Mouse (Mus musculus) intestine, embryonic 15.5 days (tissue): Measurements from ENCODE around the gene Irf2bp1. TPM values are rescaled to one million over a fixed set of nuclear protein-coding genes. Genes with fewer than 3 reads are reported as not detected.

Source experiments
- ATAC-seq: fragments of 200-750 bp; cut with Nextera tagmentation; 2 replicates; pipeline ENCODE4 v1.8.0; 2017; ENCODE audit warnings: moderate TSS enrichment, moderate library complexity
- H3K27ac ChIP-seq: fragments of 300-500 bp; sonication (generic); 2 replicates; pipeline ENCODE4 v1.5.1; 2015; ENCODE audit warnings: mild to moderate bottlenecking, inconsistent platforms
- H3K27me3 ChIP-seq: fragments of 300-500 bp; sonication (generic); replicated peaks from 2 replicates; pipeline ENCODE4 v1.6.1; 2015; ENCODE audit warnings: inconsistent platforms
- H3K36me3 ChIP-seq: fragments of 300-500 bp; sonication (generic); 2 replicates; pipeline ENCODE4 v1.6.1; 2015; ENCODE audit warnings: inconsistent platforms
- H3K4me1 ChIP-seq: fragments of 300-500 bp; sonication (generic); replicated peaks from 2 replicates; pipeline ENCODE4 v1.6.1; 2015; ENCODE audit warnings: inconsistent platforms
- H3K4me2 ChIP-seq: fragments of 300-500 bp; sonication (generic); replicated peaks from 2 replicates; pipeline ENCODE4 v1.6.1; 2015; ENCODE audit warnings: mild to moderate bottlenecking, inconsistent platforms
- H3K4me3 ChIP-seq: fragments of 300-500 bp; sonication (generic); replicated peaks from 2 replicates; pipeline ENCODE4 v1.5.1; 2015; ENCODE audit warnings: inconsistent platforms
- H3K9ac ChIP-seq: fragments of 300-500 bp; sonication (generic); 2 replicates; pipeline ENCODE4 v1.6.1; 2015; ENCODE audit warnings: inconsistent platforms
- H3K9me3 ChIP-seq: fragments of 300-500 bp; sonication (generic); 2 replicates; pipeline ENCODE4 v1.6.1; 2016; ENCODE audit warnings: inconsistent platforms
- WGBS: fragments of 180-500 bp; shearing (Covaris S2); methylation state at CpG from one replicate; pipeline ENCODE4 v1.1.7; 2015; 5-methylcytosine and 5-hydroxymethylcytosine counted together
- polyA plus RNA-seq: library from polyadenylated mRNA; unstranded; fragments of >200 nt; fragmentation: Nextera tagmentation; extraction: Ambion mirVana; gene quantifications from 2 replicates; pipeline ENCODE4 v1.2.1, GENCODE M21; 2015

Irf2bp1 gene
- polyA plus RNA-seq, 1 experiment from 2014 or later, result 24.6 TPM

- H3K4me2 ChIP-seq, result no peak overlapping the region
- H3K4me1 ChIP-seq, result peaks cover 1% of the 10 kb centered on the region; the same call in 1 of the 2 replicates
- no peak overlapping the region for H3K4me3 ChIP-seq
- 64% methylated on average over 2 of the region's 2 CpGs for WGBS
- H3K9ac ChIP-seq, result no peak overlapping the region
- no peaks in the 10 kb centered on the region for H3K36me3 ChIP-seq
- ATAC-seq, result no peak
- H3K27ac ChIP-seq, result no peak overlapping the region
- H3K9me3 ChIP-seq, result no peaks in the 10 kb centered on the region
- H3K27me3 ChIP-seq, result peaks cover 7% of the 10 kb centered on the region; the same call in 1 of the 2 replicates
Observed at GRCm38 (mm10) chr7:18986503-18986902, 17.3 kb upstream of the Irf2bp1 start.

GRCm38 (mm10) chr7:18987100-18987499 is 16.7 kb upstream of the Irf2bp1 start, which contains the start of gene Nanos2:
TSS of gene Nanos2 (plus strand) at chr7:18987400.
- Histone ChIP-seq H3K27me3 (peaks cover 11% of the 10 kb centered on the region), H3K9me3 (no peaks in the 10 kb centered on the region), H3K4me1 (peaks cover 7% of the 10 kb centered on the region), H3K9ac (no peak within 1 kb of the TSS), H3K36me3 (no peaks in the 10 kb centered on the region), H3K4me2 (no peak within 1 kb of the TSS), H3K27ac (no peak within 1 kb of the TSS), H3K4me3 (no peak within 1 kb of the TSS)
- ATAC-seq, result no peak
- WGBS, result 49% methylated on average over 2 of the region's 2 CpGs

DNA sequence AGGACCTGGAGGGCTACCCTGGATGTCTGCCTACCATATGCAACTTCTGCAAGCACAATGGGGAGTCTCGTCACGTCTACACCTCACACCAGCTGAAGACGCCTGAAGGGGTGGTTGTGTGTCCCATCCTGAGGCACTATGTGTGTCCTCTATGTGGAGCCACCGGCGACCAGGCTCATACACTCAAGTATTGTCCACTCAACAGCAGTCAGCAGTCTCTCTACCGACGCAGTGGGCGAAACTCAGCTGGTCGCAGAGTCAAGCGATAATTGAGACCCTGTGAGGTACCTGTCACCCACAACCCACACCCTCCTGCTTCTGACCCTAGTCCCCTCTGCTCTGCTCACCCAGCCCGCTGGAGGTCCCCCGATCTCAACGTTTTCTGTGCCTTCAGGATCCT is 16.1 kb upstream of the Irf2bp1 start:
- Histone ChIP-seq H3K27me3 (peaks cover 17% of the 10 kb centered on the region), H3K9me3 (no peaks in the 10 kb centered on the region), H3K4me2 (no peak overlapping the region), H3K4me3 (no peak overlapping the region), H3K27ac (no peak overlapping the region), H3K36me3 (no peaks in the 10 kb centered on the region), H3K4me1 (peaks cover 11% of the 10 kb centered on the region), H3K9ac (no peak overlapping the region)
- ATAC-seq, result no peak
- 72% methylated on average over 13 of the region's 13 CpGs for WGBS

- Histone ChIP-seq H3K4me1 (peaks cover 11% of the 10 kb centered on the region), H3K27ac (no peak overlapping the region), H3K9me3 (no peaks in the 10 kb centered on the region), H3K4me3 (no peak overlapping the region), H3K4me2 (no peak overlapping the region), H3K9ac (no peak overlapping the region), H3K27me3 (peaks cover 22% of the 10 kb centered on the region), H3K36me3 (no peaks in the 10 kb centered on the region)
- WGBS, result 66% methylated on average over 6 of the region's 6 CpGs
- no peak for ATAC-seq
Observed at GRCm38 (mm10) chr7:18988780-18989179, 15.1 kb upstream of the Irf2bp1 start.

GRCm38 (mm10) chr7:18989995-18990394 is 13.8 kb upstream of the Irf2bp1 start:
- Histone ChIP-seq H3K4me1 (peaks cover 11% of the 10 kb centered on the region), H3K9ac (no peak overlapping the region), H3K4me3 (0 out of 2 replicates have a peak overlapping the region, but pooled peaks have one; percentile 47), H3K4me2 (peak overlapping the region; percentile 93), H3K27me3 (peaks cover 22% of the 10 kb centered on the region), H3K36me3 (no peaks in the 10 kb centered on the region), H3K27ac (no peak overlapping the region), H3K9me3 (no peaks in the 10 kb centered on the region)
- 9% methylated on average over 5 of the region's 5 CpGs for WGBS
- ATAC-seq, result no peak

DNA sequence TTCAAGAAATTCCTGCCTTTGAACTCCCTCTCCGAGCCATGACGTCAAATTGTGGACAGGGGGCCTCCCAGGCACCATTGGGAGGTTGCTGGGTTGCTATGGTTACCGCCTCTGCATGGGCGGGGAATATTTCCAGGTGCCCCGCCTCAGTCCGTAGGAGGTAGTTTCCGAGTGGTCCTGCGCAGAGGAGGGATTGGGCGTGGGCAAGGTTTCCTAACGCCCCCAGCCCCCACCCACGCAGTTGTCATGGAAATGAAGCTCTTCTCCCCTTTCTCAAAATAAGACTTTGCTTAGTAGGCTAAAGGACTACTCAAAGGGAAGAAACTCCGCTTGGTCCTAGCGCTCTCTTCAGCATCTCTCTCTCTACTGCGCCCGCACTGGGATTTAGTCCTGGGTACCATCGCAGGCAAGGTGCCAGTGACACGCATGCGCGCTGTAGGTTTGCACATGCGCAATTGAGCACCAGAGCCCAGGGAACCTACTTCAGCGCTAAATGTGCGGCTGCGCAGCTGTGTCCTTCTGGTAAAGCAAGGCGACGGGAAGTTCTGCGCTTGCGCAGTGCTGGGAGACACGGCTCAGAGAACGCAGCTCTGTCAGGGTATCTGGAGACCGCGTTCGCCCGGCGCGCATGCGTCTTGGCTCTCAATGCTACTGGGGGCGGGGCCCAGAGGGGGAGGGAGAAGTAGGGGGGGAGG is 13.1 kb upstream of the Irf2bp1 start, which contains the start of gene Mypop:
Gene Mypop (plus strand): TSS at position 645 of the 695 bp plus-strand sequence.
- Histone ChIP-seq H3K36me3 (no peaks in the 10 kb centered on the region), H3K9me3 (no peaks in the 10 kb centered on the region), H3K27ac (peak within 1 kb of the TSS; percentile 54), H3K4me2 (peak within 1 kb of the TSS; percentile 93), H3K4me1 (peaks cover 11% of the 10 kb centered on the region), H3K9ac (peak within 1 kb of the TSS; percentile 59), H3K4me3 (peak within 1 kb of the TSS; percentile 47), H3K27me3 (peaks cover 22% of the 10 kb centered on the region)
- WGBS, result under 1% methylated on average over 36 of the region's 37 CpGs
- ATAC-seq, result peak; percentile 96

GRCm38 (mm10) chr7:18991660-18992293 is 12.1 kb upstream of the Irf2bp1 start:
- Histone ChIP-seq H3K9ac (peak overlapping the region; percentile 59), H3K4me3 (peak overlapping the region; percentile 47), H3K4me1 (peaks cover 11% of the 10 kb centered on the region), H3K36me3 (no peaks in the 10 kb centered on the region), H3K27ac (no peak overlapping the region), H3K9me3 (no peaks in the 10 kb centered on the region), H3K27me3 (peaks cover 22% of the 10 kb centered on the region), H3K4me2 (peak overlapping the region; percentile 93)
- ATAC-seq, result peak; percentile 3; the same call in 1 of the 2 replicates
- under 1% methylated on average over 58 of the region's 59 CpGs for whole genome bisulfite sequencing

GRCm38 (mm10) chr7:18992294-18992675 is 11.6 kb upstream of the Irf2bp1 start:
- Histone ChIP-seq H3K9ac (peak overlapping the region; percentile 59), H3K4me2 (peak overlapping the region; percentile 93), H3K27me3 (peaks cover 22% of the 10 kb centered on the region), H3K4me3 (peak overlapping the region; percentile 47), H3K9me3 (no peaks in the 10 kb centered on the region), H3K27ac (no peak overlapping the region), H3K36me3 (no peaks in the 10 kb centered on the region), H3K4me1 (peaks cover 11% of the 10 kb centered on the region)
- ATAC-seq, result no peak
- WGBS, result 4% methylated on average over 31 of the region's 31 CpGs

DNA sequence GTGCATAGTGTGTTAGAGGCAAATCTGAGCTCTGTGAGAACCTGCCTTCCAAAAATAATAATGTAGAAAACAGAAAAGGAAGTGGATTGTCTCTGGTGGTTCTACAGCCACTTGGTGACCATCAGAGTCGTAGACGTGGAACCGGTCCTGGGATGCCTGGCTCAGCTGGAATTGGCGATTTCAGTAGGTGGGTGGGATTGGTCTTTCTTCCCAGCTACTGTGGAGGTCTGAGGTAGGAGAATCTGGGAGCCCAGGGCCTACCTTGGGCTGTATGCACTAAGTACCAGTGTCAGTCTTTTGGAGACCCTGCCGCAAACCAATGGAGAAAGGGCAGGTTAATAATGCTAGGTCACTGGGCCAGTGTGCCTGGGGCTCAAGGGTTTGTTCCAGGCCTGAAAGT is 10.8 kb upstream of the Irf2bp1 start:
- Histone ChIP-seq H3K27ac (no peak overlapping the region), H3K9me3 (no peaks in the 10 kb centered on the region), H3K9ac (no peak overlapping the region), H3K27me3 (peaks cover 18% of the 10 kb centered on the region), H3K4me2 (peak overlapping the region; percentile 93; the same call in 1 of the 2 replicates), H3K36me3 (no peaks in the 10 kb centered on the region), H3K4me1 (peaks cover 11% of the 10 kb centered on the region), H3K4me3 (no peak overlapping the region)
- 91% methylated on average over 5 of the region's 5 CpGs for WGBS
- no peak for ATAC-seq

- WGBS, result 49% methylated on average over 9 of the region's 9 CpGs
- no peak overlapping the region for H3K4me2 ChIP-seq
- ATAC-seq, result no peak
- no peak overlapping the region for H3K4me3 ChIP-seq
- no peak overlapping the region for H3K27ac ChIP-seq
- H3K9ac ChIP-seq, result no peak overlapping the region
- peaks cover 21% of the 10 kb centered on the region for H3K4me1 ChIP-seq
- H3K27me3 ChIP-seq, result no peaks in the 10 kb centered on the region
- H3K36me3 ChIP-seq, result no peaks in the 10 kb centered on the region
- no peaks in the 10 kb centered on the region for H3K9me3 ChIP-seq
Observed at GRCm38 (mm10) chr7:18998835-18999234, 5.0 kb upstream of the Irf2bp1 start.

DNA sequence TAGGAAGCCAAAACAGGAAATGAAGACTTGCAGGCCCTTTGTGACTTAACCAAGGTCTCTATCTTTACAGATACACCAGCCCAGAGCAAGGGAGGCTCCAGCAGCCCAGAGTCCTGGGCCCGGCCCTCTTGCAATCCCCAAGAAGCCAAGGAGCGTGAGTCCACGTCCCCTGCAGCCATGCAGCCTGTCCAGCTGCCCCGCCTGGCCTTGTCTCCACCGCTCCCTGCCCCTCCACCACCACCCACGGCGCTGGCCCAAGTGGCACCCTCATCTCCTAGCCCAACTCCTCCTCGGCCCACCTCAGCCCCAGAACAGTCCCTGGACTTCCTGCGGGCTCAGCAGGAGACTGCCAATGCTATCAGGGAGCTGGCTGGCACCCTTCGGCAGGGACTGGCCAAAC is 3.4 kb upstream of the Irf2bp1 start:
- no peak for ATAC-seq
- H3K4me1 ChIP-seq, result peaks cover 32% of the 10 kb centered on the region
- H3K27me3 ChIP-seq, result no peaks in the 10 kb centered on the region
- H3K36me3 ChIP-seq, result peaks cover 3% of the 10 kb centered on the region; the same call in 1 of the 2 replicates
- peak overlapping the region; percentile 44 for H3K9ac ChIP-seq
- H3K4me3 ChIP-seq, result peak overlapping the region; percentile 36
- 42% methylated on average over 10 of the region's 10 CpGs for WGBS
- H3K4me2 ChIP-seq, result peak overlapping the region; percentile 63
- H3K9me3 ChIP-seq, result no peaks in the 10 kb centered on the region
- peak overlapping the region; percentile 82; the same call in 1 of the 2 replicates for H3K27ac ChIP-seq

DNA sequence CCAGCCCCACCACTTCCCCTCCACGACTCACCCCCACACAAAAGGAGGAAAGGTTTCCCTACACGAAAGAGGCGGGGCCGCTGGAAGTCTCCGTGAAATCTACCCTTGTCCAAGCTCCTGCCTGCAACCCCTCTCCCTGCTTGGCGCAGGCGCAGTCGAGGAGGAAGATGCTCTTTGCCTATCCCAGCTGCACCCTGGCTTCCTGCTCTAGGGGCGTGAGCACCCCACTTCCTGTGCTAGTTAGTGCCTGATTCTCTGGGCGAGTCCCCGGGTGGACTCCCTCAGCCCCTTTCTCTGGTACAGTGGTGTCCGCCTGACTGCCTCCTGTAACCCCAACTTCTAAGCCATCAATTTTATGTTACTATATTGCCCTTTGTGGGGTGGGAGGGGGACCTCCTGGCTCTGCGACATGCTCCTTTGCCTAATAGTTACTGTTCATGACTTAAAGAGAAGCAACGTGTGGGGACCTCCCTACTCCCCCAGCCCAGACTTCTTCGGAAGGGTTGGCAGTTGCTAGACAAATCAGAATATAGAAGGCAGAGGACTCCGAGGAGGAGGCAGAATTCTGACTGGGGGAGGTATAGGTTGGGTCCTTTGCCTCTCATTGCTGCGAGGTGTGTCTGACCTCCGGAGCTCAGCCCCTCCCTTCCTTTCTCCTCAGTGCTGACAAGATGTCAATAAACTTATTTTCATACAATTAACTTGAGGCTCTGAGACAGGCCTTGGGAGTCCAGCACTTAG is 2.6 kb upstream of the Irf2bp1 start:
- peak overlapping the region; percentile 63 for H3K4me2 ChIP-seq
- H3K9me3 ChIP-seq, result no peaks in the 10 kb centered on the region
- peaks cover 8% of the 10 kb centered on the region; the same call in 1 of the 2 replicates for H3K36me3 ChIP-seq
- peak overlapping the region; percentile 36 for H3K4me3 ChIP-seq
- peaks cover 40% of the 10 kb centered on the region for H3K4me1 ChIP-seq
- 24% methylated on average over 18 of the region's 18 CpGs for WGBS
- no peaks in the 10 kb centered on the region for H3K27me3 ChIP-seq
- peak overlapping the region; percentile 82 for H3K27ac ChIP-seq
- ATAC-seq, result peak; percentile 9
- H3K9ac ChIP-seq, result peak overlapping the region; percentile 44
